ENCODE assay signal across 9 mouse cellular contexts in genomic region chr11:97799994-97800690, GRCm38 (mm10). TPM values are rescaled to one million over a fixed set of nuclear protein-coding genes. Genes with fewer than 3 reads are reported as not detected.
A peak's percentile ranks its signal among the peaks of the same experiment; 100 is the strongest.
DNase-seq lines count a peak whose midpoint lies in the region; ATAC-seq lines count a peak whose summit lies in the region.
"Had no signal": no experiment of that assay in that cellular context is flagged by ENCODE, and none has a peak within 500 bp of the region (broad histone marks: within the 10 kb centered on the region; RNA-seq: fewer than 3 reads in every experiment).

No protein-coding gene starts in this region.

- peak; percentile 77 for DNase-seq in A20 (ENCODE audit: low read depth, low spot score)
- DNase-seq in NIH3T3 (ENCODE audit: low read depth), result peak; percentile 83
- DNase-seq in embryo, embryonic 10 days (ENCODE audit: low spot score), result peak; percentile 74
- DNase-seq in heart, adult 18-20 months, result peak; percentile 81 to 90
- DNase-seq in kidney, adult 18-20 months, result peak; percentile 84
- peak; percentile 69 for DNase-seq in urinary bladder, postnatal 25 days (ENCODE audit: low spot score)

- H3K36me3 ChIP-seq in lung, embryonic 15.5 days, result no peaks in the 10 kb centered on the region

- peaks cover 50% of the 10 kb centered on the region for H3K4me1 ChIP-seq in lung, embryonic 15.5 days

- H3K27me3 ChIP-seq in lung, embryonic 15.5 days, result no peaks in the 10 kb centered on the region

- H3K27ac ChIP-seq in lung, embryonic 15.5 days, result peak overlapping the region; percentile 99

- under 1% methylated on average over 25 of the region's 43 CpGs for whole genome bisulfite sequencing in lung, embryonic 15.5 days

- H3K9me3 ChIP-seq in lung, embryonic 15.5 days, result no peaks in the 10 kb centered on the region

- peak; percentile 77 for ATAC-seq in lung, embryonic 15.5 days (ENCODE audit: borderline replicate concordance, extremely low read depth, low FRiP score, low TSS enrichment)
- 0 out of 2 replicates have a peak, but pooled peaks have one; percentile 8 for ATAC-seq in neutrophil, adult 5-6 weeks (ENCODE audit: extremely low read depth, insufficient number of reproducible peaks, low FRiP score, poor library complexity, severe bottlenecking)

- peak overlapping the region; percentile 75 for H3K4me2 ChIP-seq in lung, embryonic 15.5 days

- peak overlapping the region; percentile 75 for H3K4me3 ChIP-seq in lung, embryonic 15.5 days

- H3K9ac ChIP-seq in lung, embryonic 15.5 days, result peak overlapping the region; percentile 66

RNA-seq across cellular contexts. Expression of gene Lasp1, which starts 1.3 kb away (rescaled TPM):
- 10 to 100 TPM; 34.9 to 36.6 TPM for total RNA-seq in heart, adult 18-20 months (2021)
- 153 and 160 TPM in 2 replicates for polyA plus RNA-seq in lung, embryonic 15.5 days (2015; fragmentation: Nextera tagmentation; extraction: Ambion mirVana)
- 257 and 315 TPM in 2 replicates for total RNA-seq in neutrophil, adult 5-6 weeks (2017)

RNA-seq across cellular contexts. Expression of gene Rpl23, which starts 17.9 kb away (rescaled TPM):
- 100 to 1,000 TPM; 505 to 584 TPM for total RNA-seq in heart, adult 18-20 months (2021)
- polyA plus RNA-seq in lung, embryonic 15.5 days (2015; fragmentation: Nextera tagmentation; extraction: Ambion mirVana), result 457 and 490 TPM in 2 replicates
- 1,248 and 1,304 TPM in 2 replicates for total RNA-seq in neutrophil, adult 5-6 weeks (2017)

RNA-seq across cellular contexts. Expression of gene 1700001P01Rik, which starts 24.4 kb away (rescaled TPM):
- total RNA-seq in heart, adult 18-20 months (2021), result not detected
- 0.85 TPM in 1 of 2 replicates, not detected in the other for polyA plus RNA-seq in lung, embryonic 15.5 days (2015; fragmentation: Nextera tagmentation; extraction: Ambion mirVana)
- 0.81 and 2.7 TPM in 2 replicates for total RNA-seq in neutrophil, adult 5-6 weeks (2017)
- polyA plus RNA-seq: large intestine, adult 2 months had no signal

RNA-seq across cellular contexts. Expression of gene Cwc25, which starts 33.8 kb away (rescaled TPM):
- total RNA-seq in heart, adult 18-20 months (2021), result 1 to 10 TPM; 6.4 to 8.4 TPM
- 15.6 and 18.5 TPM in 2 replicates for polyA plus RNA-seq in lung, embryonic 15.5 days (2015; fragmentation: Nextera tagmentation; extraction: Ambion mirVana)
- total RNA-seq in neutrophil, adult 5-6 weeks (2017), result 35.0 and 41.2 TPM in 2 replicates

RNA-seq across cellular contexts. Expression of gene B230217C12Rik, which starts 40.4 kb away (rescaled TPM):
- total RNA-seq in heart, adult 18-20 months (2021), result under 1 TPM; 0.51 to 0.55 TPM
- polyA plus RNA-seq in lung, embryonic 15.5 days (2015; fragmentation: Nextera tagmentation; extraction: Ambion mirVana), result 4.2 and 4.4 TPM in 2 replicates
- total RNA-seq in neutrophil, adult 5-6 weeks (2017), result 0.47 and 1.2 TPM in 2 replicates

Comparison
In these comparisons a context has a peak if more than half of its experiments do, and no peak if none do; other contexts are left out.
1. Peak in every context shown above with its lines: DNase-seq, ATAC-seq, H3K4me3 ChIP-seq and H3K27ac ChIP-seq.